Mouse (Mus musculus) urinary bladder, postnatal 25 days (tissue): ENCODE results near the gene Kdelc1.

Experiments
- DNase-seq: peaks from one replicate; pipeline ENCODE4 v3.0.0; 2022; ENCODE audit warnings: low spot score

Kdelc1 gene

GRCm38 (mm10) chr1:44118239-44119054 lies at the start of gene Kdelc1, which contains the start of gene Bivm:
Gene Kdelc1, minus strand, starts transcription at chr1:44118808.
Gene Bivm, plus strand, starts transcription at chr1:44118957.
- peak; percentile 57 for DNase-seq

GRCm38 (mm10) chr1:44167859-44168383 lies 49.3 kb upstream of the Kdelc1 start:
- no peak for DNase-seq

- DNase-seq, result no peak
These were observed 43.8 kb upstream of the Kdelc1 start for GRCm38 (mm10) chr1:44162389-44162788.

- DNase-seq, result no peak
These were observed 43.2 kb upstream of the Kdelc1 start for GRCm38 (mm10) chr1:44161818-44162217.

GRCm38 (mm10) chr1:44158317-44158716 lies 39.7 kb upstream of the Kdelc1 start:
- DNase-seq, result no peak

- no peak for DNase-seq
These were observed 36.7 kb upstream of the Kdelc1 start for GRCm38 (mm10) chr1:44155287-44155686.

- DNase-seq, result no peak
These were observed 30.1 kb upstream of the Kdelc1 start for GRCm38 (mm10) chr1:44148706-44149105.

GRCm38 (mm10) chr1:44147563-44148381 lies 29.2 kb upstream of the Kdelc1 start, which contains the start of gene Ercc5:
Gene Ercc5, plus strand, starts transcription at chr1:44147744.
- peak; percentile 71 for DNase-seq

GRCm38 (mm10) chr1:44142747-44143146 lies 24.1 kb upstream of the Kdelc1 start:
- DNase-seq, result no peak

- no peak for DNase-seq
These were observed 21.6 kb upstream of the Kdelc1 start for GRCm38 (mm10) chr1:44140232-44140631.

- DNase-seq, result no peak
These were observed 11.4 kb upstream of the Kdelc1 start for GRCm38 (mm10) chr1:44129929-44130581.

- no peak for DNase-seq
These were observed 7.0 kb upstream of the Kdelc1 start for GRCm38 (mm10) chr1:44125590-44125989.

- no peak for DNase-seq
These were observed 3.6 kb upstream of the Kdelc1 start for GRCm38 (mm10) chr1:44122256-44122655.

- no peak for DNase-seq
These were observed 1.4 kb upstream of the Kdelc1 start for GRCm38 (mm10) chr1:44120074-44120406.

- DNase-seq, result peak; percentile 72
These were observed 829 bp upstream of the Kdelc1 start for GRCm38 (mm10) chr1:44119201-44120073.

- no peak for DNase-seq
These were observed 1.0 kb downstream of the Kdelc1 start for GRCm38 (mm10) chr1:44117571-44117970.

GRCm38 (mm10) chr1:44102939-44103338 lies 15.7 kb downstream of the Kdelc1 start:
- no peak for DNase-seq

GRCm38 (mm10) chr1:44102259-44102717 lies 16.3 kb downstream of the Kdelc1 start, which contains the start of gene Tex30:
Gene Tex30, minus strand, starts transcription at chr1:44102441.
- DNase-seq, result peak; percentile 89

- peak; percentile 19 for DNase-seq
These were observed 17.0 kb downstream of the Kdelc1 start for GRCm38 (mm10) chr1:44101448-44102225.

GRCm38 (mm10) chr1:44064625-44065024 lies 54.0 kb downstream of the Kdelc1 start:
- DNase-seq, result peak; percentile 45
